Mouse (Mus musculus): ENCODE results near the gene Smim11. TPM values are rescaled to one million over a fixed set of nuclear protein-coding genes. Genes with fewer than 3 reads are reported as not detected.

Smim11 gene
- total and polyA plus RNA-seq, 3 experiments, result 85.8 to 127 (median 93.0) TPM

DNA sequence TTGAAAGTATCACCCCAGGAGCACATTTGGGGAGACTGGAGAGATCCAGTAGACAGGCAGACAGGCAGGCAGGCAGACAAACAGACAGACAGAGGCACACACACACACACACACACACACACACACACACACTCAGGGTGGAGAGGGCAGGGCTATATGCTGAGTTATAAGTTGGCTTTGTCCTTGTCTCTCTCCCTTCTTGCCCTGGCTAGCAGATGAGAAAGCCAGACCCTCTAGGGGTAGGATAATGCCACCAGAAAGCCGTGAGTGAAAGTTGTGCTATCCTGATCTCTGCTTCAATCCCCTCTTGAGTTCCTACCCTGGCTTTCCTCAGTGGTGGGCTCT is 23.9 kb downstream of the Smim11 start:
- Histone ChIP-seq H3K9ac (ENCODE audit: insufficient read depth, low read depth) (no peak overlapping the region), H3K4me3 (replicated peaks in 1 of 3; ENCODE audit: low read depth in 2 of 3, low read length in 2 of 3, poor library complexity in 1 of 3) (no peak overlapping the region), H3K27me3 (replicated peaks) (no peaks in the 10 kb centered on the region), H3K36me3 (replicated peaks in 1 of 2; ENCODE audit: control insufficient read depth in 1 of 2, insufficient read depth in 1 of 2, low read length in 1 of 2) (no peaks in the 10 kb centered on the region), H3K4me2 (ENCODE audit: insufficient read depth, low read depth, poor library complexity, severe bottlenecking) (no peak overlapping the region), H3K79me2 (replicated peaks; ENCODE audit: control insufficient read depth, extremely low read depth, insufficient read depth, poor library complexity, severe bottlenecking) (no peaks in the 10 kb centered on the region), H3K9me3 (replicated peaks; ENCODE audit: low read length) (no peaks in the 10 kb centered on the region), H3K27ac (ENCODE audit: insufficient read depth, low read depth) (no peak overlapping the region), H3K4me1 (ENCODE audit: control insufficient read depth in 1 of 2, insufficient read depth in 2 of 2) (peaks cover 0 to 10% of the 10 kb centered on the region in 2 experiments; a peak in 2 of 4 replicates)
- no peak for TF ChIP-seq SIN3A (IDR thresholded peaks at IDR 0.05; ENCODE audit: low read length)
- no peak for TF ChIP-seq E2F4 (IDR thresholded peaks at IDR 0.05; ENCODE audit: insufficient replicate concordance, low read depth, low read length)
- no peak for TF ChIP-seq MEF2A (IDR thresholded peaks at IDR 0.05; ENCODE audit: borderline replicate concordance, low read depth, low read length)
- no peak for TF ChIP-seq POLR2A (IDR thresholded peaks at IDR 0.05; ENCODE audit: low read depth, low read length)
- TF ChIP-seq CHD1 (IDR thresholded peaks at IDR 0.05; ENCODE audit: low read depth, low read length), result no peak
- TF ChIP-seq USF1 (IDR thresholded peaks at IDR 0.05; ENCODE audit: low read depth, low read length), result no peak
- no peak for TF ChIP-seq TBP (conservative IDR thresholded peaks at IDR 0.05; ENCODE audit: low read depth, low read length)
- TF ChIP-seq RAD21 (IDR thresholded peaks at IDR 0.05; ENCODE audit: low read depth, low read length), result no peak
- no peak for TF ChIP-seq USF2 (conservative IDR thresholded peaks at IDR 0.05; ENCODE audit: low read depth, low read length)
- no peak for TF ChIP-seq ZC3H11A (IDR thresholded peaks at IDR 0.05; ENCODE audit: low read depth, low read length)
- TF ChIP-seq MYC (IDR thresholded peaks at IDR 0.05; ENCODE audit: low read depth, low read length), result no peak
- dilution Hi-C loops (cut with MboI; ENCODE audit: extremely low pct_ligation_motif_present, extremely low pct_unique_long_range_greater_than_20kb, low sequenced_read_pairs) (no loop called here), in situ Hi-C loops (cut with MboI; ENCODE audit: low pct_ligation_motif_present, low pct_unique_long_range_greater_than_20kb, low sequenced_read_pairs) (loop anchor here (5.0 kb wide), 1 partner anchor 132 kb away; no protein-coding TSS in a partner anchor)
- no peak for DNase-seq (ENCODE audit: extremely low read depth)

GRCm38 (mm10) chr16:92327911-92328310 is 26.8 kb downstream of the Smim11 start:
- Histone ChIP-seq H3K4me1 (ENCODE audit: control insufficient read depth in 1 of 2, insufficient read depth in 2 of 2) (peaks cover 0 to 5% of the 10 kb centered on the region in 2 experiments; a peak in 2 of 4 replicates), H3K9me3 (replicated peaks; ENCODE audit: low read length) (no peaks in the 10 kb centered on the region), H3K9ac (ENCODE audit: insufficient read depth, low read depth) (no peak overlapping the region), H3K79me2 (replicated peaks; ENCODE audit: control insufficient read depth, extremely low read depth, insufficient read depth, poor library complexity, severe bottlenecking) (no peaks in the 10 kb centered on the region), H3K27me3 (replicated peaks) (no peaks in the 10 kb centered on the region), H3K4me2 (ENCODE audit: insufficient read depth, low read depth, poor library complexity, severe bottlenecking) (no peak overlapping the region), H3K27ac (ENCODE audit: insufficient read depth, low read depth) (no peak overlapping the region), H3K36me3 (replicated peaks in 1 of 2; ENCODE audit: control insufficient read depth in 1 of 2, insufficient read depth in 1 of 2, low read length in 1 of 2) (no peaks in the 10 kb centered on the region), H3K4me3 (replicated peaks in 1 of 3; ENCODE audit: low read depth in 2 of 3, low read length in 2 of 3, poor library complexity in 1 of 3) (no peak overlapping the region)
- dilution Hi-C loops (cut with MboI; ENCODE audit: extremely low pct_ligation_motif_present, extremely low pct_unique_long_range_greater_than_20kb, low sequenced_read_pairs) (no loop called here), in situ Hi-C loops (cut with MboI; ENCODE audit: low pct_ligation_motif_present, low pct_unique_long_range_greater_than_20kb, low sequenced_read_pairs) (loop anchor here (5.0 kb wide), 1 partner anchor 129 kb away; no protein-coding TSS in a partner anchor)
- no peak for DNase-seq (ENCODE audit: extremely low read depth)
- TF ChIP-seq ETS1 (conservative IDR thresholded peaks at IDR 0.05; ENCODE audit: low read depth, low read length), result no peak

GRCm38 (mm10) chr16:92330966-92331365 is 29.9 kb downstream of the Smim11 start:
- TF ChIP-seq RCOR1 (conservative IDR thresholded peaks at IDR 0.05; ENCODE audit: low read depth, low read length) (no peak), CHD2 (IDR thresholded peaks at IDR 0.05; ENCODE audit: low read length) (no peak), SMC3 (IDR thresholded peaks at IDR 0.05; ENCODE audit: low read depth, low read length) (no peak), PAX5 (IDR thresholded peaks at IDR 0.05; ENCODE audit: low read length) (no peak), MAX (IDR thresholded peaks at IDR 0.05; ENCODE audit: low read length) (no peak), CTCF (conservative IDR thresholded peaks at IDR 0.05 in 1 of 2, IDR thresholded peaks at IDR 0.05 in 1 of 2; ENCODE audit: low read depth in 2 of 2, low read length in 2 of 2) (no peak)
- in situ Hi-C loops (cut with MboI; ENCODE audit: low pct_ligation_motif_present, low pct_unique_long_range_greater_than_20kb, low sequenced_read_pairs) (no loop called here), dilution Hi-C loops (cut with MboI; ENCODE audit: extremely low pct_ligation_motif_present, extremely low pct_unique_long_range_greater_than_20kb, low sequenced_read_pairs) (no loop called here)
- H3K36me3 ChIP-seq (replicated peaks in 1 of 2; ENCODE audit: control insufficient read depth in 1 of 2, insufficient read depth in 1 of 2, low read length in 1 of 2), result no peaks in the 10 kb centered on the region
- H3K4me1 ChIP-seq (ENCODE audit: control insufficient read depth in 1 of 2, insufficient read depth in 2 of 2), result peaks cover 4 to 5% of the 10 kb centered on the region in 2 experiments; a peak in 2 of 4 replicates
- no peak overlapping the region for H3K9ac ChIP-seq (ENCODE audit: insufficient read depth, low read depth)
- no peaks in the 10 kb centered on the region for H3K9me3 ChIP-seq (replicated peaks; ENCODE audit: low read length)
- H3K4me3 ChIP-seq (replicated peaks in 1 of 3; ENCODE audit: low read depth in 2 of 3, low read length in 2 of 3, poor library complexity in 1 of 3), result no peak overlapping the region
- no peak for DNase-seq (ENCODE audit: extremely low read depth)
- H3K4me2 ChIP-seq (ENCODE audit: insufficient read depth, low read depth, poor library complexity, severe bottlenecking), result no peak overlapping the region
- no peaks in the 10 kb centered on the region for H3K79me2 ChIP-seq (replicated peaks; ENCODE audit: control insufficient read depth, extremely low read depth, insufficient read depth, poor library complexity, severe bottlenecking)
- no peak overlapping the region for H3K27ac ChIP-seq (ENCODE audit: insufficient read depth, low read depth)
- peaks cover 4% of the 10 kb centered on the region for H3K27me3 ChIP-seq (replicated peaks)

All from CH12.LX (cell line).